Mouse (Mus musculus): ENCODE data around the gene Oxa1l. TPM values are rescaled to one million over a fixed set of nuclear protein-coding genes. Genes with fewer than 3 reads are reported as not detected.

The Oxa1l gene
- total and polyA plus RNA-seq, 2 experiments from 2014 or later, result 74.8 to 85.6 TPM

DNA sequence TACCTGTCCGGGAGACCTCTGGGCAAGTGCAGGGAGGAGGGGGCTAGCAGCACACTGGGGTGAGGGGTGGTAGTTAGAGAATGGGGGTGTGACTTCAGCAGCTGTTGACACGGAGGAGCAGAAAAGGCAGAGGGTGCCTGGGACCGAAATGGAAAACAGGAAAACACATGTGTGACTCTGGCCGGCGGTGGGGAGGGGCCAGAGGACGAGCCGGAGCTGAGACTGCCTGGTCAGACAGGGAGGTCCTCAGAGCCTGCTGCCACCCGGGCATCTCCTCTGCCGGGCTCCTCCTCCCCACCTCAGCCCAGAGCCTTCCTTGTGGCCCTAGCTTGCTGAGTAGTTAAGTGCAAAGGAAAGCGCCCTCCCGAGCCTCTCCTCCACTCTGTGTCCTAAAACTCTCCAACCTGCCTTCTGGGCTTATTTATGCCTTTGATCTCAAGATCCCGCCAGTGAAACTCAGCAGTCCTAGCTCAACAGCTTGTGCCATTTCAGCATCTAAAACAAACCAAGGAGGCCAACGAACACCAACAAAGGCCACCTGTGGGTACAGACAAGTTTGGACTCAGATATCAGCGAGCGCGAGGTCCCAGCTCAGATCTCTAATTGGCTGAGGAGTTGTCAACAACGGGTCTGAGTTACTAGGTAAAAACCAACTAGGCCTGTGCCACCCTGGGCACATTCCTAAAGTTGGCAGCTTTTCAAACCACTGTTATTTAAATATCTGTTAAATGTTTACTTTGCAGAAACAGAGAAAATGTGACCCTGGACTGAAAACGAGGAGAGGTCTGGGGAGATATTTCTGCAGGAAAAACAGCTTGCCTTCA is 53.5 kb downstream of the Oxa1l start:
- Histone ChIP-seq H3K9ac (replicated peaks; ENCODE audit: low read length) (no peak overlapping the region; the same call in 1 of the 2 replicates), H3K36me3 (ENCODE audit: insufficient read depth, low read length) (no peaks in the 10 kb centered on the region), H3K4me2 (ENCODE audit: low read depth, low read length) (peak overlapping the region; percentile 34), H3K4me3 (ENCODE audit: low read length) (no peak overlapping the region), H3K4me1 (ENCODE audit: insufficient read depth, low read length) (no peaks in the 10 kb centered on the region), H3K27me3 (ENCODE audit: insufficient read depth, low read length) (no peaks in the 10 kb centered on the region), H3K9me3 (ENCODE audit: low read length) (no peaks in the 10 kb centered on the region), H3K27ac (no peak overlapping the region)
- DNase-seq (ENCODE audit: low spot score) (no peak), ATAC-seq (no peak)
- 16% methylated on average over 18 of the region's 18 CpGs for WGBS
- no peak for TF ChIP-seq CTCF (IDR thresholded peaks at IDR 0.05; ENCODE audit: low read depth)

DNA sequence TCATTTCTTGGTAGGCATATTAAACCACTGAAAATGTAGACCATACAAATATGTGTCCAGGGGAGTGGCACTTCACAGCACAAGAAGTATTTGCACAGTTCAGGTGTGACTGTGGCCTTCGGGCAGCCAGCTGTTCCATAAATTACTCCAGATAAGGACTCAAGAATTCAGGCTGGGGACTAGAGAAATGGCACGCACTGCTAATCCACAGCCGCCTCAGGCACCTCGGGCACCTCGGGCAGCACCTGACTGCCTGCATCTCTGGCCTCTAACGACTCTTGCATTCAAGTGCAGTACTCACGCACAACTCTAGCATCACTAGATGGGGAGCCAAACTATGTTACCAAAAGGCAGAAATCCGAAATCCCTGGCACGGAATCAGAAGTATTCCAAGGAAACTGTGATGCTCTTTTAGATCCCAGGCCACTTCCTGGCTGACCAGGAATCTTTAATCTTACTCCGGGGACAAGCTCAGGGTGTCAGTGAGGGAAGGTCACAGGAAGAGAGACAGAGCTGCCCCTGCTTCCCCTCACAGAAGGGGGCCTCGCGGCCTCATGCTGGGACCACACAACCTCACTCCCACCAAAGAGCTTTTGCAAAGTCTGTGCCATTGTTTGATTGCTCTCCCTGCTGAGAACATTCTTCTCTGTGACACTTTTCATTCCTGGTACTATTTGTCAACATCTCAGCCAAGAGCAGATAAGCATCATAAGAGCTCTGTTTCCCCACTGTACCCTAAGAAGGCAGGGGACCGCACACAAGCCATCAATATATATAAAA is 54.8 kb downstream of the Oxa1l start:
- 18% methylated on average over 13 of the region's 13 CpGs for WGBS
- H3K9me3 ChIP-seq (ENCODE audit: low read length), result no peaks in the 10 kb centered on the region
- TF ChIP-seq CTCF (IDR thresholded peaks at IDR 0.05; ENCODE audit: low read depth), result no peak
- no peaks in the 10 kb centered on the region for H3K27me3 ChIP-seq (ENCODE audit: insufficient read depth, low read length)
- H3K27ac ChIP-seq, result no peak overlapping the region
- DNase-seq (ENCODE audit: low spot score) (no peak), ATAC-seq (no peak)
- no peak overlapping the region for H3K4me3 ChIP-seq (ENCODE audit: low read length)
- H3K4me2 ChIP-seq (ENCODE audit: low read depth, low read length), result no peak overlapping the region
- no peaks in the 10 kb centered on the region for H3K4me1 ChIP-seq (ENCODE audit: insufficient read depth, low read length)
- no peaks in the 10 kb centered on the region for H3K36me3 ChIP-seq (ENCODE audit: insufficient read depth, low read length)
- H3K9ac ChIP-seq (replicated peaks; ENCODE audit: low read length), result no peak overlapping the region

DNA sequence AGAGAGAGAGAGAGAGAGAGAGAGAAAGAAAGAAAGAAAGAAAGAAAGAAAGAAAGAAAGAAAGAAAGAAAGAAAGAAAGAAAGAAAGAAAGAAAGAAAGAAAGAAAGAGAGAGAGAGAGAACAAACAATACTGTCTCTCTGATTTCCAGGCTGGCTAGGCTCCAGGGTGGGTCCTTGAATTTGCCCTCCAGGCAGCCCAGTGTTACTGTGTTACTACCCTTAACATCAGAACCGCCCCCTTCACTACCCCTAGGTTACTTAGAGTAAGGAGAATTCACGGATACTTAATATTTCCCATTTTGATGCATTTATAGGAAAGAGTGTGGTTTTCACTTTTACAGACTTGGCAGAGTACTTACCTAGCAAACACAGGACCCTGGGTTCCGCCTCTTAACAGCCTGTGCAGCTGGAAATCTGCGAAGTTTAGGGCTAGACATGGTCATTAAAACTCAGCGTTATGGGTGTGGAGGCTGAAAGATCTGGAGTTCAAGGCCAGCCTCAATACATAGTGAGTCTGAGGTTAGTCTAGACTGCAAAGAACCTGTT is 55.7 kb downstream of the Oxa1l start:
- H3K4me3 ChIP-seq (ENCODE audit: low read length), result no peak overlapping the region
- no peaks in the 10 kb centered on the region for H3K4me1 ChIP-seq (ENCODE audit: insufficient read depth, low read length)
- no peak for DNase-seq (ENCODE audit: low spot score)
- H3K36me3 ChIP-seq (ENCODE audit: insufficient read depth, low read length), result no peaks in the 10 kb centered on the region
- WGBS, result 48% methylated on average over 5 of the region's 5 CpGs
- TF ChIP-seq CTCF (IDR thresholded peaks at IDR 0.05; ENCODE audit: low read depth), result no peak
- H3K9me3 ChIP-seq (ENCODE audit: low read length), result no peaks in the 10 kb centered on the region
- H3K27ac ChIP-seq, result no peak overlapping the region
- no peaks in the 10 kb centered on the region for H3K27me3 ChIP-seq (ENCODE audit: insufficient read depth, low read length)
- H3K4me2 ChIP-seq (ENCODE audit: low read depth, low read length), result no peak overlapping the region
- H3K9ac ChIP-seq (replicated peaks; ENCODE audit: low read length), result no peak overlapping the region
- ATAC-seq, result no peak

DNA sequence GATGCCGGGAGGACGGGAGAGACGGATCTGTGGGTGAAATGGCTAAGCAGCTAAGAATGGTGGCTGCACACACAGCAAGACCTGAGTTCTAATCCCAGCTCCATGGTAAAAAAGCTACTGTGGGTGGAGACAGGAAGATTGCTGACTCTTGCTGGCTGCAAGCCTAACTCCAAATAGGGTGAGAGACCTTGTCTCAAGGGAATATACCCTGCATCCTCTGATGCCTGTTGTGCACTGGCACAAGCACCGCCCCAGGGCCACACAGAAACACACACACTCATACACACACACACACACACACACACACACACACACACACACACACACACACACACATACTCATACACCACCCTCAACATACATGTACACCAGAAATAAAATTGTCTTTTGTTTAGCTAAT is 56.2 kb downstream of the Oxa1l start:
- H3K36me3 ChIP-seq (ENCODE audit: insufficient read depth, low read length), result no peaks in the 10 kb centered on the region

DNA sequence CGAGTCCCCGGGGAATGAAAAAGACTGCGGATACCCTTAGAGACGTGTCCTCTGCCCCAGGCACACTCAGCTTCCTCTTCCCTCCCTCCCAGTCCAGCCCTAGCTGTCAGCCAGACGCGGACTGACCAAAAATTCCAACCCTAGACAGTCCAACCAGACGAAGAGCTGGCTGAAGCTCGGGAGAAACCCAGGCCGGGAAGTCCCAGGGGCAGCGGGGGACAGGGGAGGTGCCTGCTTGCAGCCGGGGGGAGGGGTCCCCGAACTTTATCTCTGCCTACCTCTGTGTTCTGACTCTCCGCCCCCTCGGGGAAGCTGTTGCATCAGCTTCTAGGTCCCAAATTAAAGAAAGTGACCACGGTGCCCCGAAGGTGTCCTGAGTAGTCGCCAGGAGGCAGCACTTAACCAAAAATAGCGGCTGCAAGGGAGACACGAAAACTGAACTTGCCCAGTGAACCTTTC is 57.0 kb downstream of the Oxa1l start, which contains the start of gene Slc7a7:
Slc7a7 (minus strand) TSS at position 158 of the 459 bp plus-strand sequence.
- TF ChIP-seq CTCF (IDR thresholded peaks at IDR 0.05; ENCODE audit: low read depth), result peak; percentile 39; the same call in 1 of the 2 replicates
- ATAC-seq (0 out of 2 replicates have a peak, but pooled peaks have one; percentile 21), DNase-seq (ENCODE audit: low spot score) (no peak)
- no peak within 1 kb of the TSS for H3K27ac ChIP-seq
- no peak within 1 kb of the TSS for H3K4me3 ChIP-seq (ENCODE audit: low read length)
- H3K36me3 ChIP-seq (ENCODE audit: insufficient read depth, low read length), result no peaks in the 10 kb centered on the region
- H3K27me3 ChIP-seq (ENCODE audit: insufficient read depth, low read length), result no peaks in the 10 kb centered on the region
- H3K4me1 ChIP-seq (ENCODE audit: insufficient read depth, low read length), result no peaks in the 10 kb centered on the region
- H3K9me3 ChIP-seq (ENCODE audit: low read length), result no peaks in the 10 kb centered on the region
- WGBS, result 6% methylated on average over 19 of the region's 19 CpGs
- H3K9ac ChIP-seq (replicated peaks; ENCODE audit: low read length), result no peak within 1 kb of the TSS
- peak within 1 kb of the TSS; percentile 3; the same call in 1 of the 2 replicates for H3K4me2 ChIP-seq (ENCODE audit: low read depth, low read length)

More for the DNA sequence above, 56.2 kb downstream of the Oxa1l start:
- no peak for TF ChIP-seq CTCF (IDR thresholded peaks at IDR 0.05; ENCODE audit: low read depth)
- Histone ChIP-seq H3K4me1 (ENCODE audit: insufficient read depth, low read length) (no peaks in the 10 kb centered on the region), H3K27me3 (ENCODE audit: insufficient read depth, low read length) (no peaks in the 10 kb centered on the region), H3K9me3 (ENCODE audit: low read length) (no peaks in the 10 kb centered on the region), H3K9ac (replicated peaks; ENCODE audit: low read length) (no peak overlapping the region), H3K27ac (no peak overlapping the region), H3K4me2 (ENCODE audit: low read depth, low read length) (no peak overlapping the region), H3K4me3 (ENCODE audit: low read length) (no peak overlapping the region)
- no peak for DNase-seq (ENCODE audit: low spot score)
- no peak for ATAC-seq
- WGBS, result 66% methylated on average over 4 of the region's 4 CpGs

Other genes starting within 250 kb of the Oxa1l start
- 189 and 321 TPM in 2 replicates for gene Dad1, start 106.7 kb upstream of the Oxa1l start, total RNA-seq (2014; rRNA removed)
- gene Dad1, start 106.7 kb upstream of the Oxa1l start, polyA plus RNA-seq (2015; fragmentation: Nextera tagmentation; extraction: Ambion mirVana), result 406 and 407 TPM in 2 replicates
- 105 and 126 TPM in 2 replicates for gene Abhd4, start 106.6 kb upstream of the Oxa1l start, total RNA-seq (2014; rRNA removed)
- gene Abhd4, start 106.6 kb upstream of the Oxa1l start, polyA plus RNA-seq (2015; fragmentation: Nextera tagmentation; extraction: Ambion mirVana), result 76.9 and 82.7 TPM in 2 replicates
- not detected in 2 replicates for gene Olfr49, start 75.9 kb upstream of the Oxa1l start, total RNA-seq (2014; rRNA removed)
- 0.05 TPM in 1 of 2 replicates, not detected in the other for gene Olfr49, start 75.9 kb upstream of the Oxa1l start, polyA plus RNA-seq (2015; fragmentation: Nextera tagmentation; extraction: Ambion mirVana)
- 3.7 and 4.5 TPM in 2 replicates for gene Slc7a7, start 56.9 kb downstream of the Oxa1l start, total RNA-seq (2014; rRNA removed)
- gene Slc7a7, start 56.9 kb downstream of the Oxa1l start, polyA plus RNA-seq (2015; fragmentation: Nextera tagmentation; extraction: Ambion mirVana), result 3.6 TPM in 2 replicates
- gene Mrpl52, start 66.1 kb downstream of the Oxa1l start, total RNA-seq (2014; rRNA removed), result 113 and 129 TPM in 2 replicates
- 266 and 297 TPM in 2 replicates for gene Mrpl52, start 66.1 kb downstream of the Oxa1l start, polyA plus RNA-seq (2015; fragmentation: Nextera tagmentation; extraction: Ambion mirVana)
- gene Mmp14, start 70.8 kb downstream of the Oxa1l start, total RNA-seq (2014; rRNA removed), result 50.1 and 53.3 TPM in 2 replicates
- gene Mmp14, start 70.8 kb downstream of the Oxa1l start, polyA plus RNA-seq (2015; fragmentation: Nextera tagmentation; extraction: Ambion mirVana), result 44.5 and 47.2 TPM in 2 replicates
- gene Lrp10, start 103.3 kb downstream of the Oxa1l start, total RNA-seq (2014; rRNA removed), result 57.7 and 62.5 TPM in 2 replicates
- gene Lrp10, start 103.3 kb downstream of the Oxa1l start, polyA plus RNA-seq (2015; fragmentation: Nextera tagmentation; extraction: Ambion mirVana), result 36.0 and 38.8 TPM in 2 replicates
- 28.1 and 32.8 TPM in 2 replicates for gene Rem2, start 115.3 kb downstream of the Oxa1l start, total RNA-seq (2014; rRNA removed)
- gene Rem2, start 115.3 kb downstream of the Oxa1l start, polyA plus RNA-seq (2015; fragmentation: Nextera tagmentation; extraction: Ambion mirVana), result 25.2 and 25.3 TPM in 2 replicates
- gene Prmt5, start 156.7 kb downstream of the Oxa1l start, total RNA-seq (2014; rRNA removed), result 62.4 and 63.7 TPM in 2 replicates
- gene Prmt5, start 156.7 kb downstream of the Oxa1l start, polyA plus RNA-seq (2015; fragmentation: Nextera tagmentation; extraction: Ambion mirVana), result 76.1 and 76.2 TPM in 2 replicates
- gene Haus4, start 193.8 kb downstream of the Oxa1l start, total RNA-seq (2014; rRNA removed), result 19.1 and 28.9 TPM in 2 replicates
- 21.2 and 23.8 TPM in 2 replicates for gene Haus4, start 193.8 kb downstream of the Oxa1l start, polyA plus RNA-seq (2015; fragmentation: Nextera tagmentation; extraction: Ambion mirVana)
- gene Ajuba, start 216.7 kb downstream of the Oxa1l start, total RNA-seq (2014; rRNA removed), result 9.8 and 11.2 TPM in 2 replicates
- 5.7 and 6.1 TPM in 2 replicates for gene Ajuba, start 216.7 kb downstream of the Oxa1l start, polyA plus RNA-seq (2015; fragmentation: Nextera tagmentation; extraction: Ambion mirVana)
- gene 4931414P19Rik, start 245.2 kb downstream of the Oxa1l start, total RNA-seq (2014; rRNA removed), result 4.8 and 6.8 TPM in 2 replicates
- gene 4931414P19Rik, start 245.2 kb downstream of the Oxa1l start, polyA plus RNA-seq (2015; fragmentation: Nextera tagmentation; extraction: Ambion mirVana), result 2.5 and 3.9 TPM in 2 replicates

All from hindbrain, postnatal 0 days (tissue).